Mouse (Mus musculus): ENCODE results near the gene Dhrs9.

The Dhrs9 gene

GRCm38 (mm10) chr2:69418294-69418881, 38.1 kb downstream of the Dhrs9 start:
- DNase-seq (ENCODE audit: low spot score in 2 of 2), result no peak

- no peak for DNase-seq (ENCODE audit: low spot score in 2 of 2)
Measured at GRCm38 (mm10) chr2:69424829-69425228, 44.6 kb downstream of the Dhrs9 start.

DNA sequence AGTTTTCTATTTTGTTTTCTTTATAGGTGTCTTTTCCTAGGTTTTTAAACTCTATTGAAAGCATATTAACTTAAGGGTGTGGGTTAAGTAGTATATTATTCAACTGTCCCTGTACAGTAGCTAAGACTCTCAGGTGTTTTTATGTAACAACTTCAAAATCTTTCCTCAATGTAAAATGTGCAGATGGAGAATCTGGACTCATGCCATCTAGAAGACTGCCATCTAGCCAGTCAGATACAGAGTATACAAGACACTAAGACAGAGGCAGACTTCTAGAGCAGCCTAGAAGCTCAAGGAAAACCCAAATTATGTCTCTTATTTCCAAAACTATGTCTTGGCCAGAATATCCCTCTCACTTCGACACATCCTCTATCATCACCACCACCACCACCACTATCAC, 45.8 kb downstream of the Dhrs9 start:
- no peak for DNase-seq (ENCODE audit: low spot score in 2 of 2)

DNA sequence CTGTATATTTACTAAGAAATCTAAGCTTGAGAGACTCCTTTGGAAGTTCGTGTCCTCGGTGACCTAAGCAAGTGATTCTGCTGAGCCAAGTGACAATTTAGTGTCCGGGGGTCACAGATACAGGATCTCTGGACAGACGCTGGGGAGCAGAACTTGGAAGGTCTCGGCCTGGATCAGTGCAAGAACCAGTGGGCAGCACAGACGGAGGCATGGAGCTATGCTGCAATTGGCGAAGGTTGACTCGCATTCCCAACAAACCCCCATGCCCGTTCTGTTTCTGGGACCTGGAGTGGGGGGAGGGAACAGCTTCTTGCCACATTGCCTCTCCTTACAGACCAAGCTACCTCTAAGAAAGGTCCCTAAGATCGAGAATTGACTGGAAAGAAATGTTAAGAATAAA, 46.9 kb downstream of the Dhrs9 start:
- no peak for DNase-seq (ENCODE audit: low spot score in 2 of 2)

- peak; percentile 29 to 54 for DNase-seq (ENCODE audit: low spot score in 2 of 2)
Measured at GRCm38 (mm10) chr2:69428116-69428515, 47.9 kb downstream of the Dhrs9 start.

DNA sequence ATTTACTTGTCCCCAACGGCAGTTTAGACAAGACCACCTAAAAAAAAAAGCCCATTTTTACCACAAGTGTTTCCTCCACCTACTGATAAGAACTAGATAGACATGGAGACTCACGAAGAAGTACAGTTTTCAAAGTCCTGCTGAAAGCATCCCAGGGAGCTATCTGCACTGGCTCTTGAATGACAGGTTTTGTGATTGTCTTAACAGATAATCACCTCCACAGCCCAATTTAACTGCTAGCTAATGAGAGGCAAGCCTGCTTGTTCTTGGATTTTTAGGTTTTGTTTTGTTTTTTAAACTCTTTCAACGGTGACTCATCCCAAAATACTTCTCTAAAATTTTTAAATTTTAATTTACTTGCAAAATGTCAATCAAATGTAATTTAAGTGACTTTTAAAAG, 61.4 kb downstream of the Dhrs9 start:
- no peak for DNase-seq (ENCODE audit: low spot score in 2 of 2)

- no peak for DNase-seq (ENCODE audit: low spot score in 2 of 2)
Measured at GRCm38 (mm10) chr2:69445896-69446472, 65.7 kb downstream of the Dhrs9 start.

- DNase-seq (ENCODE audit: low spot score in 2 of 2), result no peak
Measured at GRCm38 (mm10) chr2:69448581-69448980, 68.3 kb downstream of the Dhrs9 start.

GRCm38 (mm10) chr2:69451128-69451527, 70.9 kb downstream of the Dhrs9 start:
- no peak for DNase-seq (ENCODE audit: low spot score in 2 of 2)

Measured in right cerebral cortex, postnatal 36 days (tissue).